ENCODE assay signal across 14 mouse cellular contexts in the genomic region with DNA sequence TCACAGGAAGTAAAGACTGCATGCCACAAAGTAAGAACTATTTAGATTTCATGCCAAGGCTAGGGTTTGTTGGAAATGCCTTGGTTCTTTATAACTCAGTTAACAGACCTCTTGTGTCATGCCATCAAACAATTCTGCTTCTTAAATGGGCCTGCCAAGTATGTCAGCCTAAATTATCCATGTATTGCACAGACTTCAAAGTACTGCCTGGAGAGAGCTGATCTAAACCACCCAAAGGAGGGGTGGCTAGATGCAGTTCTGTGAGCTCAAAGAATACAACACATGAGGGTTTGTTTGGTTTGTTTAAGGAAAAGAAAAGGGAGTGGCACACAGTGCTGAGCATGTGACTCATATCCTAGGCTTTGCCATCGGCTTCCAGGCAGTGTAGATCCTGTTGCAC. TPM values are rescaled to one million over a fixed set of nuclear protein-coding genes. Genes with fewer than 3 reads are reported as not detected.
DNase-seq lines count a peak whose midpoint lies in the region; ATAC-seq and TF ChIP-seq lines count a peak whose summit lies in the region.
"Had no signal": no experiment of that assay in that cellular context is flagged by ENCODE, and none has a peak within 500 bp of the region (broad histone marks: within the 10 kb centered on the region; RNA-seq: fewer than 3 reads in every experiment).

No protein-coding gene starts in this region.

- no peaks in the 10 kb centered on the region for H3K4me1 ChIP-seq in hindbrain, postnatal 0 days (ENCODE audit: insufficient read depth, low read length)
- H3K4me1 ChIP-seq in hindbrain, embryonic 12.5 days = no peaks in the 10 kb centered on the region
- peaks cover 13% of the 10 kb centered on the region for H3K4me1 ChIP-seq in embryonic fibroblast, embryonic 13.5 days (ENCODE audit: control insufficient read depth, insufficient read depth, low read length)
- no peaks in the 10 kb centered on the region for H3K4me1 ChIP-seq in hindbrain, embryonic 16.5 days (ENCODE audit: control insufficient read depth, insufficient read depth, low read depth, low read length)

- 67% methylated on average over 1 of the region's 1 CpGs for WGBS in hindbrain, postnatal 0 days
- WGBS in hindbrain, embryonic 12.5 days = 78% methylated on average over 1 of the region's 1 CpGs
- 72% methylated on average over 1 of the region's 1 CpGs for WGBS in hindbrain, embryonic 16.5 days

- TF ChIP-seq CTCF in hindbrain, postnatal 0 days (IDR thresholded peaks at IDR 0.05; ENCODE audit: low read depth) = no peak
- no peak for TF ChIP-seq CTCF in C2C12 (IDR thresholded peaks at IDR 0.05; ENCODE audit: control insufficient read depth, insufficient read depth, insufficient read length)
- TF ChIP-seq CTCF in embryonic fibroblast, embryonic 13.5 days (IDR thresholded peaks at IDR 0.05; ENCODE audit: borderline replicate concordance, insufficient read depth, low read length) = no peak

- ATAC-seq in hindbrain, postnatal 0 days = 0 out of 2 replicates have a peak, but pooled peaks have one; percentile 38
- ATAC-seq in hindbrain, embryonic 12.5 days (ENCODE audit: low FRiP score) = no peak
- no peak for ATAC-seq in hindbrain, embryonic 16.5 days

- H3K79me2 ChIP-seq in C2C12 (ENCODE audit: control insufficient read depth, insufficient read depth) = peaks cover 6% of the 10 kb centered on the region
- no peaks in the 10 kb centered on the region for H3K79me2 ChIP-seq in myocyte (ENCODE audit: control insufficient read depth, insufficient read depth)

- H3K9ac ChIP-seq in hindbrain, postnatal 0 days (replicated peaks; ENCODE audit: low read length) = no peak overlapping the region
- H3K9ac ChIP-seq in hindbrain, embryonic 12.5 days = no peak overlapping the region
- no peak overlapping the region for H3K9ac ChIP-seq in hindbrain, embryonic 16.5 days (ENCODE audit: low read depth, low read length)
- H3K9ac ChIP-seq: hindbrain, embryonic 14.5 days; liver, embryonic 14.5 days had no signal

- TF ChIP-seq POLR2A in embryonic fibroblast, embryonic 13.5 days (IDR thresholded peaks at IDR 0.05; ENCODE audit: low read depth, low read length) = no peak
- no peak for TF ChIP-seq POLR2A in myocyte (IDR thresholded peaks at IDR 0.05; ENCODE audit: insufficient read length, low read depth)

- H3K27me3 ChIP-seq in hindbrain, postnatal 0 days (ENCODE audit: insufficient read depth, low read length) = no peaks in the 10 kb centered on the region
- no peaks in the 10 kb centered on the region for H3K27me3 ChIP-seq in hindbrain, embryonic 12.5 days
- H3K27me3 ChIP-seq in C2C12 (ENCODE audit: control insufficient read depth, insufficient read depth, insufficient read length) (no peaks in the 10 kb centered on the region), myocyte (ENCODE audit: control insufficient read depth, insufficient read depth, insufficient read length) (no peaks in the 10 kb centered on the region)
- H3K27me3 ChIP-seq in hindbrain, embryonic 16.5 days (replicated peaks; ENCODE audit: control insufficient read depth, insufficient read depth, low read length) = no peaks in the 10 kb centered on the region

- H3K27ac ChIP-seq in hindbrain, postnatal 0 days = no peak overlapping the region
- no peak overlapping the region for H3K27ac ChIP-seq in hindbrain, embryonic 12.5 days
- peak overlapping the region; percentile 90 for H3K27ac ChIP-seq in embryonic fibroblast, embryonic 13.5 days (ENCODE audit: insufficient read depth, low read length)
- H3K27ac ChIP-seq in hindbrain, embryonic 16.5 days (ENCODE audit: low read depth, low read length) = no peak overlapping the region
- H3K27ac ChIP-seq: hindbrain, embryonic 14.5 days; liver, embryonic 14.5 days had no signal

- no peak overlapping the region for H3K4me2 ChIP-seq in hindbrain, postnatal 0 days (ENCODE audit: low read depth, low read length)
- H3K4me2 ChIP-seq in hindbrain, embryonic 12.5 days (replicated peaks) = no peak overlapping the region
- H3K4me2 ChIP-seq in myocyte (ENCODE audit: low read depth) = peak overlapping the region; percentile 42
- H3K4me2 ChIP-seq in hindbrain, embryonic 16.5 days (ENCODE audit: low read length) = no peak overlapping the region
- H3K4me2 ChIP-seq: hindbrain, embryonic 14.5 days had no signal

- H3K9me3 ChIP-seq in hindbrain, postnatal 0 days (ENCODE audit: low read length) = no peaks in the 10 kb centered on the region
- H3K9me3 ChIP-seq in hindbrain, embryonic 12.5 days (replicated peaks) = no peaks in the 10 kb centered on the region
- H3K9me3 ChIP-seq in hindbrain, embryonic 16.5 days (ENCODE audit: control insufficient read depth, low read length) = no peaks in the 10 kb centered on the region

- no peak for DNase-seq in hindbrain, postnatal 0 days (ENCODE audit: low spot score)
- no peak for DNase-seq in spleen, adult 18-20 months
- no peak for DNase-seq in urinary bladder, postnatal 14 days (ENCODE audit: low spot score)
- DNase-seq: adrenal gland, adult 2 months; cerebellum, postnatal 36 days; gastrocnemius, postnatal 25 days had no signal

- H3ac ChIP-seq in C2C12 (ENCODE audit: control insufficient read depth, insufficient read length, low read depth) (no peak overlapping the region), myocyte (ENCODE audit: control insufficient read depth, insufficient read length) (no peak overlapping the region)

- H3K79me3 ChIP-seq in C2C12 (ENCODE audit: low read depth) = peaks cover 4% of the 10 kb centered on the region

- H3K36me3 ChIP-seq in hindbrain, postnatal 0 days (ENCODE audit: insufficient read depth, low read length) = peaks cover 20% of the 10 kb centered on the region
- peaks cover 37% of the 10 kb centered on the region for H3K36me3 ChIP-seq in hindbrain, embryonic 12.5 days
- H3K36me3 ChIP-seq in C2C12 (ENCODE audit: control insufficient read depth, insufficient read depth) (peaks cover 71% of the 10 kb centered on the region), myocyte (ENCODE audit: control insufficient read depth, insufficient read depth) (peaks cover 56% of the 10 kb centered on the region)
- peaks cover 8% of the 10 kb centered on the region; the same call in 1 of the 2 replicates for H3K36me3 ChIP-seq in hindbrain, embryonic 16.5 days (ENCODE audit: control insufficient read depth, insufficient read depth, low read length)

- H3K4me3 ChIP-seq in hindbrain, postnatal 0 days (ENCODE audit: low read length) = no peak overlapping the region
- H3K4me3 ChIP-seq in hindbrain, embryonic 12.5 days = no peak overlapping the region
- H3K4me3 ChIP-seq in C2C12 (ENCODE audit: insufficient read depth, poor library complexity, severe bottlenecking) = no peak overlapping the region
- H3K4me3 ChIP-seq in embryonic fibroblast, embryonic 13.5 days (ENCODE audit: insufficient read depth, low read length) = no peak overlapping the region
- no peak overlapping the region for H3K4me3 ChIP-seq in myocyte
- H3K4me3 ChIP-seq in hindbrain, embryonic 16.5 days (ENCODE audit: low read length) = no peak overlapping the region
- H3K4me3 ChIP-seq: erythroblast, embryonic 14.5 days had no signal

TF ChIP-seq in C2C12, 6 proteins besides CTCF, POLR2A, EP300 and RAD21:
- TF ChIP-seq USF1 (IDR thresholded peaks at IDR 0.05; ENCODE audit: low read depth) (peak; percentile 86), MYOG (IDR thresholded peaks at IDR 0.05; ENCODE audit: control insufficient read depth, extremely low read depth, insufficient read length) (no peak), MYOD1 (IDR thresholded peaks at IDR 0.05; ENCODE audit: control insufficient read depth, insufficient read length, low read depth) (no peak), MAX (IDR thresholded peaks at IDR 0.05) (peak; percentile 64), FOSL1 (IDR thresholded peaks at IDR 0.05; ENCODE audit: insufficient read depth, low read length, poor library complexity, severe bottlenecking) (no peak), CEBPB (IDR thresholded peaks at IDR 0.05; ENCODE audit: low read depth) (no peak)

TF ChIP-seq in myocyte, 11 proteins besides CTCF, POLR2A, EP300 and RAD21:
- no peak for TF ChIP-seq MYOG (IDR thresholded peaks at IDR 0.05; ENCODE audit: control insufficient read depth in 1 of 3, insufficient read depth in 1 of 3, insufficient read length in 2 of 3, low read depth in 2 of 3)
- TF ChIP-seq USF1 (IDR thresholded peaks at IDR 0.05; ENCODE audit: low read depth) = peak; percentile 79

RNA-seq across cellular contexts. Expression of gene Farsb, which starts 40.6 kb away (rescaled TPM):
- 72.8 and 75.5 TPM in 2 replicates for total RNA-seq in hindbrain, postnatal 0 days (2014; rRNA removed)
- 123 and 129 TPM in 2 replicates for polyA plus RNA-seq in hindbrain, postnatal 0 days (2015; fragmentation: Nextera tagmentation; extraction: Ambion mirVana)
- polyA plus RNA-seq in hindbrain, embryonic 12.5 days (2016; fragmentation: Nextera tagmentation; extraction: Ambion mirVana) = 120 and 129 TPM in 2 replicates
- 53.6 TPM for polyA plus RNA-seq in C2C12 (2012; fragmentation: generic; extraction: Trizol)
- 108 and 125 TPM in 2 replicates for polyA plus RNA-seq in embryonic fibroblast, embryonic 13.5 days (2011; ENCODE audit: insufficient read length, low read depth, missing spikeins)
- polyA plus RNA-seq in myocyte (2012; fragmentation: generic; extraction: Trizol) = 77.5 TPM
- 160 and 161 TPM in 2 replicates for polyA plus RNA-seq in hindbrain, embryonic 16.5 days (2015; fragmentation: Nextera tagmentation; extraction: Ambion mirVana)
